Mouse (Mus musculus) MEL (cell line): ENCODE results near the gene Kcnc3. TPM values are rescaled to one million over a fixed set of nuclear protein-coding genes. Genes with fewer than 3 reads are reported as not detected.
A peak's percentile ranks its signal among the peaks of the same experiment; 100 is the strongest.

Source experiments
- DNase-seq: peaks from one replicate; pipeline ENCODE4 v3.0.0; 2011; ENCODE audit warnings: low read depth, low spot score
- H3K27ac ChIP-seq: 2 replicates; pipeline ENCODE4 v1.5.1; 2012; ENCODE audit warnings: low read depth, mild to moderate bottlenecking, control low read depth, low read length, moderate library complexity; ENCODE audit not compliant: control insufficient read depth
- H3K27me3 ChIP-seq, 2 experiments: fragments of 150-350 bp in 1 of 2; sonication (generic) in 1 of 2; 2 replicates each; pipeline ENCODE4 v1.6.1; 2012; ENCODE audit warnings: low read length in 2 of 2, mild to moderate bottlenecking in 2 of 2, improper control_type of control experiment in 1 of 2, moderate library complexity in 1 of 2; ENCODE audit not compliant: insufficient read depth in 2 of 2, control insufficient read depth in 1 of 2
- H3K36me3 ChIP-seq, 2 experiments: 2 replicates each; pipeline ENCODE4 v1.6.1; 2012 to 2014; ENCODE audit warnings: low read length in 2 of 2, improper control_type of control experiment in 1 of 2, inconsistent platforms in 1 of 2, mild to moderate bottlenecking in 1 of 2; ENCODE audit not compliant: insufficient read depth in 2 of 2, control insufficient read depth in 1 of 2
- H3K4me1 ChIP-seq, 2 experiments: fragments of 150-350 bp in 1 of 2; sonication (generic) in 1 of 2; 2 replicates each; pipeline ENCODE4 v1.6.1; 2012; ENCODE audit warnings: low read length in 2 of 2, improper control_type of control experiment in 1 of 2, mild to moderate bottlenecking in 1 of 2; ENCODE audit not compliant: insufficient read depth in 2 of 2, control insufficient read depth in 1 of 2
- H3K4me3 ChIP-seq, 2 experiments: fragments of 150-350 bp in 1 of 2; sonication (generic) in 1 of 2; 2 replicates each; pipeline ENCODE4 v1.5.1; 2012; ENCODE audit warnings: low read depth in 2 of 2, low read length in 2 of 2, mild to moderate bottlenecking in 2 of 2, moderate library complexity in 2 of 2, control low read depth in 1 of 2, improper control_type of control experiment in 1 of 2; ENCODE audit not compliant: control insufficient read depth in 1 of 2, insufficient read depth in 1 of 2
- H3K79me2 ChIP-seq: 2 replicates; pipeline ENCODE4 v1.6.1; 2012; ENCODE audit warnings: mild to moderate bottlenecking, low read length, moderate library complexity; ENCODE audit not compliant: control insufficient read depth, poor library complexity, insufficient read depth
- H3K9ac ChIP-seq: 2 replicates; pipeline ENCODE4 v1.6.1; 2012; ENCODE audit warnings: low read depth, mild to moderate bottlenecking, control low read depth, low read length, moderate library complexity; ENCODE audit not compliant: control insufficient read depth, poor library complexity, severe bottlenecking
- H3K9me3 ChIP-seq: fragments of 150-350 bp; sonication (generic); replicated peaks from 2 replicates; pipeline ENCODE4 v1.6.1; 2012; ENCODE audit warnings: mild to moderate bottlenecking, low read length, improper control_type of control experiment, moderate library complexity; ENCODE audit not compliant: insufficient read depth
- CHD1 ChIP-seq: IDR thresholded peaks from 2 replicates; pipeline ENCODE4 v1.6.1; 2012; ENCODE audit warnings: low read depth, mild to moderate bottlenecking, inconsistent platforms, low read length, improper control_type of control experiment
- CHD2 ChIP-seq: IDR thresholded peaks from 2 replicates; pipeline ENCODE4 v1.6.1; 2011; ENCODE audit warnings: low read length, improper control_type of control experiment
- CTCF ChIP-seq, 3 experiments: IDR thresholded peaks in 2 of 3; conservative IDR thresholded peaks in 1 of 3; 2 replicates each; pipeline ENCODE4 v1.5.1; 2011 to 2012; ENCODE audit warnings: low read length in 3 of 3, low read depth in 2 of 3, mild to moderate bottlenecking in 2 of 3, improper control_type of control experiment in 1 of 3, inconsistent platforms in 1 of 3, mixed read lengths in 1 of 3, moderate library complexity in 1 of 3; ENCODE audit not compliant: control insufficient read depth in 1 of 3, insufficient read depth in 1 of 3, poor library complexity in 1 of 3, severe bottlenecking in 1 of 3
- ELF1 ChIP-seq: IDR thresholded peaks from 2 replicates; pipeline ENCODE4 v1.6.1; 2014; ENCODE audit warnings: low read depth, mild to moderate bottlenecking, inconsistent platforms, low read length, improper control_type of control experiment, moderate library complexity
- EP300 ChIP-seq, 2 experiments: IDR thresholded peaks; 2 replicates each; pipeline ENCODE4 v1.6.1; 2011; ENCODE audit warnings: improper control_type of control experiment in 2 of 2, low read length in 2 of 2, low read depth in 1 of 2, mild to moderate bottlenecking in 1 of 2
- ETS1 ChIP-seq: IDR thresholded peaks from 2 replicates; pipeline ENCODE4 v1.6.1; 2012; ENCODE audit warnings: low read depth, mild to moderate bottlenecking, inconsistent platforms, low read length, improper control_type of control experiment, moderate library complexity
- GABPA ChIP-seq: IDR thresholded peaks from 2 replicates; pipeline ENCODE4 v1.6.1; 2012; ENCODE audit warnings: low read depth, mild to moderate bottlenecking, inconsistent platforms, low read length, improper control_type of control experiment, moderate library complexity
- GATA1 ChIP-seq: IDR thresholded peaks from 2 replicates; pipeline ENCODE4 v1.6.1; 2011; ENCODE audit warnings: low read depth, low read length, improper control_type of control experiment
- JUND ChIP-seq: IDR thresholded peaks from 2 replicates; pipeline ENCODE4 v1.6.1; 2011; ENCODE audit warnings: low read depth, mild to moderate bottlenecking, improper control_type of control experiment, low read length
- MAX ChIP-seq: IDR thresholded peaks from 2 replicates; pipeline ENCODE4 v1.6.1; 2011; ENCODE audit warnings: low read length, improper control_type of control experiment
- MEF2A ChIP-seq: IDR thresholded peaks from 2 replicates; pipeline ENCODE4 v1.6.1; 2014; ENCODE audit warnings: low read depth, mild to moderate bottlenecking, inconsistent platforms, low read length, improper control_type of control experiment; ENCODE audit not compliant: poor library complexity, insufficient replicate concordance, severe bottlenecking; ENCODE audit errors: extremely low read depth
- MYB ChIP-seq: IDR thresholded peaks from 2 replicates; pipeline ENCODE4 v1.6.1; 2011; ENCODE audit warnings: mild to moderate bottlenecking, low read depth, low read length, improper control_type of control experiment
- NELFE ChIP-seq: IDR thresholded peaks from 2 replicates; pipeline ENCODE4 v1.6.1; 2011; ENCODE audit warnings: low read depth, low read length, improper control_type of control experiment
- POLR2A ChIP-seq, 2 experiments: IDR thresholded peaks; 2 replicates each; pipeline ENCODE4 v1.6.1; 2011 to 2012; ENCODE audit warnings: low read length in 2 of 2, mild to moderate bottlenecking in 2 of 2, control low read depth in 1 of 2, improper control_type of control experiment in 1 of 2, low read depth in 1 of 2, moderate library complexity in 1 of 2; ENCODE audit not compliant: control insufficient read depth in 1 of 2, insufficient read depth in 1 of 2, poor library complexity in 1 of 2
- RCOR1 ChIP-seq: IDR thresholded peaks from 2 replicates; pipeline ENCODE4 v1.6.1; 2012; ENCODE audit warnings: low read depth, mild to moderate bottlenecking, inconsistent platforms, low read length, improper control_type of control experiment
- TAL1 ChIP-seq: IDR thresholded peaks from 2 replicates; pipeline ENCODE4 v1.6.1; 2012; ENCODE audit warnings: mild to moderate bottlenecking, inconsistent platforms, low read length, moderate library complexity, mixed read lengths
- TBP ChIP-seq: IDR thresholded peaks from 2 replicates; pipeline ENCODE4 v1.8.0; 2011; ENCODE audit warnings: low read depth, low read length, improper control_type of control experiment
- UBTF ChIP-seq: IDR thresholded peaks from 2 replicates; pipeline ENCODE4 v1.6.1; 2012; ENCODE audit warnings: low read depth, mild to moderate bottlenecking, inconsistent platforms, low read length, improper control_type of control experiment, moderate library complexity, borderline replicate concordance; ENCODE audit not compliant: insufficient read depth
- USF1 ChIP-seq: IDR thresholded peaks from 2 replicates; pipeline ENCODE4 v1.6.1; 2014; ENCODE audit warnings: low read depth, mild to moderate bottlenecking, inconsistent platforms, low read length, improper control_type of control experiment, moderate library complexity
- USF2 ChIP-seq, 2 experiments: IDR thresholded peaks; 2 replicates each; pipeline ENCODE4 v1.6.1; 2011 to 2012; ENCODE audit warnings: improper control_type of control experiment in 2 of 2, low read length in 2 of 2, borderline replicate concordance in 1 of 2, inconsistent platforms in 1 of 2, low read depth in 1 of 2, mild to moderate bottlenecking in 1 of 2; ENCODE audit not compliant: insufficient read depth in 1 of 2
- ZNF384 ChIP-seq: IDR thresholded peaks from 2 replicates; pipeline ENCODE4 v1.6.1; 2012; ENCODE audit warnings: low read depth, mild to moderate bottlenecking, inconsistent platforms, low read length, improper control_type of control experiment
- polyA plus RNA-seq, 2 experiments: library from polyadenylated mRNA; stranded (reverse) in 1 of 2; unstranded in 1 of 2; fragments of >175 nt in 1 of 2; fragments of >200 nt in 1 of 2; gene quantifications; 2 replicates each; pipeline versions ENCODE4 v1.2.1 to v1.2.4; 2012; ENCODE audit warnings: low replicate concordance in 2 of 2, low read depth in 1 of 2; ENCODE audit not compliant: insufficient read length in 2 of 2, insufficient read depth in 1 of 2, missing spikeins in 1 of 2
- total RNA-seq: library from RNA; depleted of rRNA; stranded (reverse); fragments of 300-350 nt; gene quantifications from 2 replicates; pipeline ENCODE4 v1.2.3, GENCODE M21; 2012

Gene Kcnc3
- total and polyA plus RNA-seq, 3 experiments, result not detected

DNA sequence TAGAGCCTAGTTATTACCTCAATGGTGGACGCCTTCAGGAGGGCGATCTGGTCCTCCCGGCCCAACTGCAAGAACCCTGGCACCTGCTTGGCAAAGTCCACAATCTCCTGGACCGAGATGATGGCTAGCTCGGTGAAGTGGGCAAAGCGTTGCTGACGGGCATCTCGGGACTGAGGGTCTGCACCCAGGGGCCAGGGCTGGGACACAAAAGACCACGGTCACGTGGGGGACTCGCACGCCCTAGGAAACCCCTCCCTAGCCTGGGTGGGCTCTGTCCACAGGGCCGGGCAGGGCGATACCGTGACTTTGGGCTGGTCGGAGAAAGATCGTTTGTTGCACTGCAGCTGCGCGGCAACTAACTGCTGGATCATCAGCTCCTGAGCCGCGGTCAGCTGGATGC lies 39.2 kb upstream of the Kcnc3 start (continued):
- TF ChIP-seq UBTF (no peak), USF2 (IDR thresholded peaks at IDR 0.05; ENCODE audit: borderline replicate concordance in 1 of 2, insufficient read depth in 1 of 2, low read depth in 1 of 2, low read length in 2 of 2) (no peak), CHD2 (no peak)

DNA sequence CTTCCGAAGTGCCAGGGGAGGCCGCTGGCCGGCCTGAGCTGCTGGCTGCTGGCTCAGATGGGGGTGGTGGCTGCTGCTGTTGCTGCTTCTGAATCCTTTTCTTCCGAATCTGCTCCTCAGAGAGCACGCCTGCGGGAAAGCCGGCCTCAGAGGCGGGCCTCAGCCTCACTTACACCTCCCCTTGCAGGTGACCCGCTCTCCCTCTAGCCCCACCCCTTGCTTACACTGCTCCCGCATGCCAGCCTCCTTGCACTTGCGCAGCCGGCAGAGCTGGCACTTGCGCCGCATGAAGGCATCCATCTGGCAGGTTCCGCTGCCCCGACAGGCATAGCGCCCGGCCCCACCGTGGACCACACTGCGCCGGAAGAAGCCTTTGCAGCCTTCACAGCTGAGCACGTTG lies 38.7 kb upstream of the Kcnc3 start:
- Histone ChIP-seq H3K79me2 (peaks cover 25% of the 10 kb centered on the region), H3K27me3 (no peaks in the 10 kb centered on the region), H3K4me3 (no peak overlapping the region), H3K36me3 (peaks cover 0 to 3% of the 10 kb centered on the region in 2 experiments; a peak in 2 of 4 replicates), H3K9ac (no peak overlapping the region), H3K9me3 (no peaks in the 10 kb centered on the region), H3K4me1 (peaks cover 0 to 23% of the 10 kb centered on the region in 2 experiments; a peak in 3 of 4 replicates), H3K27ac (no peak overlapping the region)
- no peak for DNase-seq
- no peak for TF ChIP-seq JUND
- TF ChIP-seq ZNF384, result no peak
- no peak for TF ChIP-seq USF1
- no peak for TF ChIP-seq RCOR1
- TF ChIP-seq ELF1, result no peak
- TF ChIP-seq EP300 (IDR thresholded peaks at IDR 0.05; ENCODE audit: low read depth in 1 of 2, low read length in 2 of 2), result no peak
- no peak for TF ChIP-seq NELFE
- TF ChIP-seq ETS1, result no peak
- no peak for TF ChIP-seq MAX
- no peak for TF ChIP-seq TAL1
- TF ChIP-seq CHD1, result no peak

DNA sequence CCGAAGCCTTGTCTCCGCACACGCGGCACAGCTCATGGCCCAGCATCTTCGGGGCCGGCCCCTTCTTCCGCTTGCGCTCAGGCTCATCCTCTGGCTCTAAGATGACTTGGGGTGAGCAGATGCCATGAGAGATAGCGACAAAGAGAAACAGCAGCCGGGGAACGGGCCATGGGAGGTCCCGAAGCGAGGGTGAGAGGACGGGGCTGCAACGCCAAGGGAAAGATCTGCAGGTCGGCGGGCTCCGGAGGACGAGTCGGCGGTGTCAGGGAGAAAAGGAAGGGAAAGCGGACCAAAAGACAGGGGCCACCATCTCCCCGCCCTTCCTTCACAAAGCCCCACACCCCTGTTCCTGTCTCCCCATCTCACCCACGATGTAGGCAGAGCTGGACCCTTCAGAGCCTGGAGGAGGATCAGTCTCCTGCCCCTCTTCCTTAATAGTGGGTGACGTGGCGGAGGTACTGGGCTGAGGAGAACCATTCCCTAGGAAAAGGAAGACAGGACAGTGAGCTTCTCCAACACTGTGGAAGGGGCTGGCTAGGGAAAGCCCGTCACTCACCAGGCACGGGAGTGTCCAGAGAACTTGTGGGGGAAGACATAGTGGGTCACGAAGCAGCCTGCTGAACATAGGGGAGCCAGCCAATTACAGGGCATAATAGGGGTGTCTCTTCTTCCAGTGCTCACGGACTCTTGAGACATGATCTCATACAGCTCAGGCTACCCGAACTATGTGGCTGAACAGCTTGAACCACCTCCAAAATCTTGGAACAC lies 38.1 kb upstream of the Kcnc3 start:
- TF ChIP-seq POLR2A (IDR thresholded peaks at IDR 0.05; ENCODE audit: control insufficient read depth in 1 of 2, insufficient read depth in 1 of 2, low read depth in 1 of 2, low read length in 2 of 2, poor library complexity in 1 of 2) (no peak), USF2 (IDR thresholded peaks at IDR 0.05; ENCODE audit: borderline replicate concordance in 1 of 2, insufficient read depth in 1 of 2, low read depth in 1 of 2, low read length in 2 of 2) (no peak), MEF2A (no peak), CTCF (IDR thresholded peaks at IDR 0.05 in 2 of 3, conservative IDR thresholded peaks at IDR 0.05 in 1 of 3; ENCODE audit: control insufficient read depth in 1 of 3, insufficient read depth in 1 of 3, low read depth in 2 of 3, low read length in 3 of 3, poor library complexity in 1 of 3, severe bottlenecking in 1 of 3) (no peak), GATA1 (no peak), TBP (no peak), MYB (no peak), ZNF384 (no peak), UBTF (no peak), GABPA (no peak), ETS1 (no peak)
- Histone ChIP-seq H3K9ac (no peak overlapping the region), H3K36me3 (peaks cover 0 to 4% of the 10 kb centered on the region in 2 experiments; a peak in 2 of 4 replicates), H3K27me3 (no peaks in the 10 kb centered on the region), H3K79me2 (peaks cover 19% of the 10 kb centered on the region), H3K9me3 (no peaks in the 10 kb centered on the region), H3K4me1 (peaks cover 0 to 24% of the 10 kb centered on the region in 2 experiments; a peak in 3 of 4 replicates), H3K27ac (no peak overlapping the region), H3K4me3 (peak overlapping the region in 1 of 2 experiments; percentile 60; a peak in 2 of 4 replicates)
- DNase-seq, result no peak
